Mouse (Mus musculus) adrenal gland, postnatal 14 days (tissue): ENCODE measurements at regions not wholly inside any gene's neighbourhood (a gene's known extent, or its start where the extent isn't known, plus 50 kb on each side); places are given as distances from the start of the nearest gene placed in this dataset.
A peak's percentile ranks its signal among the peaks of the same experiment; 100 is the strongest.

Experiments
- DNase-seq: peaks from one replicate; pipeline ENCODE4 v3.0.0; 2021; ENCODE audit warnings: mixed read lengths

DNA sequence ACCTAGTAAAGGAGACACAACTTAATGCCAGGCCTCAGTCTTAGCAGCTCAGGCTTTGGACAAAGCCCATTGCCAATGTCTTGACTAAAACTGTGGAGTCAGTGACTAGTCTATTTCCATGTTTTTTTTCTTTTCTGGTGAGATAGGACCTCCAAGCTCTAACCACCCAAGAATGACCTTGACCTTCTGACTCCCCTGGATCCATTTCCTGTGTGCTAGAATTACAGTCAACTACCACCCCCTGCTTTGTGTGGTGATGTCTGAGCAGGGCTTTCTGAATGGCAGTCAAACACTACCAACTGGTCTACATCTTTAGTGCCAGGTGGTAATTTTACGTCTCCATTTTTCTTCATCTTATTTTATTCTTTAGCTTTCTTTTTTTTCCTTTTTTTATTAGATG lies 51.3 kb upstream of the Rnf138rt1 start:
- no peak for DNase-seq

DNA sequence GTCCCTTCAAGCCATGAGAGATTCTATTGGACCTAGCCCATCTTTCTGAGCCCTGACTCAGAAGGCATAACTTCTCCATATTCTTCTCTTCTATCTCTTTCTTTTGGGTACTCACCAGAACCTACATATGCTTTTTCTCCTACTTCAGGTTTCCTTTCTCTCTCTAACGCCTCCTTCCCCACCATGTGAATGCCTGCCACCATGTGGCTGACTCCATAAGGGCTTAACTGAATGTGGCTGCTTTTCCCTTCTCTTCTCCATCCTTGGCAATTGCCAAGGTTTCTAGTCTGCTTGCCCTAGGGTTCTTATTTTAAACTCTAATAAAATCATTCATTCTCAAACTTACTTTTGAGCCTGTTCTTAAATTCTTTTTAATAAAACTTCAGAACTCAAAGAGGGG lies 53.7 kb upstream of the Rnf138rt1 start:
- peak; percentile 17 for DNase-seq

DNA sequence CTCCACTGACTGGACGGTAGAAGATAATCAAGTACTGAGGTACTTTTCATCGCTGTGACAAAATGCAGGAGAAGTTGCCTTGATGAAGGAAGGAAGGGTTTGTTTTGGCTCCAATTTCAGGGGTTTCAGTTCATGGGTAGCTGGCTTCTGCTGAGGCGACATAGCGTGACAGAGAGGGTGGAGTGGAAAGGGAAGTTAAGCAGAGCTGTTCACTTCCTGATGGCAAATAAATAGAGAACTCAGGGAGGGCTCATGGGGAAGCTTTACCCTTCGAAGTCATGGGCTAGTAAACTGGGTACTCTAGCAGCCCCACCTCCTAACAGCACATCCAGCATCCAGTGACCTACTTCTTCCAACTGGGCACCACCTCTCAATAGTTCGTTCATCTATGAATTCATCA lies 61.2 kb upstream of the Rnf138rt1 start:
- DNase-seq: no peak

DNA sequence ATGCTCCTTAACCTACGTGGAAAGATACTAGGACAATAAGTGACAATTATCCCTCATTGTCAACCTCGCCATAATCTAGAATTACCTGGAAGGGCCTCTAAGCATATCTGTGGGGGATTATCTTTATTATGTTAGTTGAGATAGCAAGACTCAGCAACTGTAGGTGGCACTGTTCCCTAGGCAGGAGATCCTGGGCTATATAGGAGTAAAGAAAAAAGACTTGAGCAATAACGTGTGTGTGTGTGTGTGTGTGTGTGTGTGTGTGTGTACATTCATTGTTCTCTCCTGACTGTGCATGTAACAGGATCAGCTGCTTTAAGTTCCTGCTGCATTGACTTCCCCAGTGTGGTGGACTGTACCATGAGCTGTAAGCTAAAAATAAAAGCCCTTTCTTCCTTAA lies 66.3 kb upstream of the Rnf138rt1 start:
- no peak for DNase-seq

DNA sequence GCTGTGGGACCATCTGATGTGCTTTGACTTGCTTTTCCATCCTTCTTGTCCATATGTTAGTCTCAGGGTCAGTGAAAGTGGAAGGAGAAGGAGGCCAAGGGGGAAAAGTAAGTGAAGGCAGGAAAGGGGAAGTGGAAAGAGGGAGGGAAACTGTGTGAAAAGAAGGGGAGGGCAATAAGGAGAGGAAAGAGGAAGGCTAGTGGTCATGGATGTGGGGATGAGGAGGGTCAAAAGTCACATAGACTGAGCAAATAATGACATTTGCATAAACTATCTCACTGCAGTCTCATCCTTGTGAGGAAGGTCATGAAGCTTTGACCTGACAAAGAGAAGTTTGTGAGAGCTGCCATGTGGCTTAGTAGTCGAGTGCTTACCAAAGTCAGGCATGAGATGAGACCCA lies 63.4 kb upstream of the Ap1s2 start:
- DNase-seq: no peak

DNA sequence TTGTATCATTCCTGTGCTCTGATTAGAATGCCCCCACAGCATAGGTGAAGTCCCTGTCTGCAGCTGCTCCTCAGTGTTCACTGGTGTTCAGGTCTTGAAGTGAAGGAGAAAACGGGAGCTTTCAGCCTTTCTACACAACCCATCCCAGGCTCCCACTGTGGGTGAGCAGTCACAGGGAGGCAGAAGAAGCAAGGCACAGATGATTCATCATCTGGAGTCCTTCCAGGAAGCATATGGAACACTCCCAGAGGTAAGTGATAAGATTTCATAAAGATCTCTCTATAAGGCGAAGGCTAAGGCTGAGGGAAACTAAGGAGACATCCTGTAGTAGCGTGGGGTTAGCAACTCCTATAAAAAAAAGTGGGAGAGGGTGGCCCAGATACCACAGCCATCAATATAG lies 61.9 kb upstream of the Ap1s2 start:
- DNase-seq: no peak

DNA sequence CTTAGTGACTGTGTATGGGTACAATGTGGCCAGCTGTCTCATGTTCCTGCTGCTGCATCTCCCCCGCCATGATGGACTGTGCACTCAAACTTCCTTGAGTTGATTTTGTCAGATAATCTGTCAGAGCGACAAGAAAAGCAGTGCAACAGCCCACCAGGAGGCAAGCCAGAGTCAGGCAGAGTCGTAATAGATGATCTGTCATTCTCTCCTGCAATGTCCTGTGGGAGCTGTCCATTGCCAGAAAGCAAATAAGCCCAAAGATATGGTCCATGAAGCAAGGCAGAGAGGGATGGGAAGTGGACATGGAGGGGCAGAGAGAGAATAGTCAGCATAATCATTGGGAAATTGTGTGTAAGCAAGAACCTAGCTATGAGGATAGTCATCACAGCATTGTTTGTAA lies 61.2 kb upstream of the Ap1s2 start:
- no peak for DNase-seq

DNA sequence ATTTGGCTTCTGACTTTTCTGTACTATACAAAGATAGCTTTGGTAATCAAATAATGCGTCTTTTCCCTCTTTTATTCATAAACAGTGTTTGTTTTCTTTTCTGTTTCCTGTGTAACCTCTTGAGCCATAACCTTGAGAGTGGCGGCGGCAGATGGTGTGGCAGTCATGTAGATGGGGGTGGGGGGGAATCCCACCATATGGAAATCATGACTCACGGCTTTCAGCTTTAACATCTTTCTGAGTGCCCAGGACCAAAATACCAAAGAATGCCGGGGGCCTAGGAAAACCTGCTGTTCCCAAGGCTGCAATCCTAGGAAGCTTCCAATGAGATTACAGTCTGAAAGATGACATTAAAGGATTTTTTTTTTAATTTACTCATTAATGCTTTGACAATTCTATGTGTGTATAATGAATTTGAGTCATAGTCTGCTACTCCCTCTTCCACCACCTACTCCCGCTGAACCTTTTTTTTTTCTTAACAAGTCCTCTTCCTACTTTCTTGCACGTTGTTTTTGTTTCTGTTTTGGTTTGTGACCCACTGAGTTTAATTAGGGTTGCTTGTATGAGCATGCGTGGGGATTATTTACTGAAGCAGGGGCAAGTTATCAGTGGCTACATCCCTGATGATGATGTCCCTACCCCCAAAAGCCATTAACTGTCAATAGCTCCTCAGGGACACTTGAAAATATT lies 60.2 kb upstream of the Ap1s2 start:
- no peak for DNase-seq

DNA sequence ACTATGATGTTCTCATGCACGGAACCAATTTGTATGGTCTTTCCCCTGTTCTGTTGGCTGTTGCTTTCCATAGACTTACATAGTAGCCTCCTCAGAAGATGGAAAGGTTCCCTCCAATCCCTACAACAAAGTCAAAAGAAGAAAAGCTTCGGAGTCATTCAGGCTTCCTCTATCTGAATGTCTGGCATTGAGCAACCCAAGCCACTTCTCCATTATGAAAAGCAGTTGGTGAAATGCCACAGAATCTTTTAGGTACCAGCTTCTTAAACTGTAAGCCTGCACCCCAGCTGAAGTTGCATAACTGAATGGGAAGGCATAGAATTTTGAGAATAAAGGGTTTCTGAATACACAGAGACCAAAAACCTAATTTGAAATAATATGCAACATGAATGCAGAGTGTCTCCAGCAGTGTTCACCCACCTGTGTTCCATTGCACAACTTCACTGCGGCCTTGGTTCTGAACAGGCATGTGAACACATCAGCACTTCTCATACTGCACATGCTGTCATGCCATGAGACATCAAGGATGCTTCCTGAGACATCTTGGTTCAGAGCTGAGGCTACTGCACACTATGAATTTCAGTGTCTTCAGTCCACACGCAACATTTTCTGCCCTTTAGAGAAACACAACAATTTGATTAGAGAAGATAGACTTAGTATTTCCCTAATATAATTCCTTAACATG lies 57.8 kb upstream of the Ap1s2 start:
- DNase-seq: no peak

DNA sequence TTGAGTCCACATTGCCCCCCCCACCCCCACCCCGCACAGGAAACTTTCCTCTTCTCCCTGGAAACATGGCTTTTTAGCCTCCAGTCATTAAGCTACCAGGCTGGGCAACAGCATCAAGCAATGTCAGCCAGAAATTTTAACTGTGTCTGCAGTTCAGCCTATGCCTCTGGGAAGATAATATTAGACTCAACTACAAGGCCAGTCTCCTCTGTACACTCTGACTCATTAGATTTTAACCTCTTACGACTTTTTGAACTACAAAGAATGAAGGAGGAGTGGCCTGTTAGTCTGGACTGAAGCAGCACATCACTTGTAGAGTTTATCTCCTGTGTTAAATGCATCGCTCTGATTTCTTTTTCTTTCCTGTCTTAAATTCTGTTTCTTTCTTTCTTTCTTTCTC lies 50.3 kb upstream of the Ap1s2 start:
- DNase-seq: no peak
